Mouse (Mus musculus) cerebellum, postnatal 4 days (tissue): ENCODE measurements at regions not wholly inside any gene's neighbourhood (a gene's known extent, or its start where the extent isn't known, plus 50 kb on each side); places are given as distances from the start of the nearest gene placed in this dataset.

Experiments
- DNase-seq, 2 experiments: peaks; one replicate each; pipeline ENCODE4 v3.0.0; 2022; ENCODE audit warnings: low spot score in 2 of 2, mixed read lengths in 1 of 2

- peak in 1 of 2 experiments; percentile 8 for DNase-seq
These were observed 619.1 kb upstream of the Manea start for GRCm38 (mm10) chr4:26965831-26966230.

GRCm38 (mm10) chr4:26964850-26965249 is 618.2 kb upstream of the Manea start:
- no peak for DNase-seq

- DNase-seq: no peak
These were observed 597.9 kb upstream of the Manea start for GRCm38 (mm10) chr4:26944617-26945016.

GRCm38 (mm10) chr4:26933988-26934798 is 587.5 kb upstream of the Manea start:
- DNase-seq: peak in 1 of 2 experiments; percentile 28

GRCm38 (mm10) chr4:26929879-26930481 is 583.3 kb upstream of the Manea start:
- DNase-seq: no peak

- no peak for DNase-seq
These were observed 579.4 kb upstream of the Manea start for GRCm38 (mm10) chr4:26926060-26926459.

- DNase-seq: no peak
These were observed 541.8 kb upstream of the Manea start for GRCm38 (mm10) chr4:26888514-26888913.

GRCm38 (mm10) chr4:26879022-26879421 is 532.3 kb upstream of the Manea start:
- no peak for DNase-seq

- no peak for DNase-seq
These were observed 495.1 kb upstream of the Manea start for GRCm38 (mm10) chr4:26841761-26842160.

- DNase-seq: no peak
These were observed 454.1 kb upstream of the Manea start for GRCm38 (mm10) chr4:26800831-26801230.

- no peak for DNase-seq
These were observed 446.6 kb upstream of the Manea start for GRCm38 (mm10) chr4:26793181-26793824.

- no peak for DNase-seq
These were observed 421.2 kb upstream of the Manea start for GRCm38 (mm10) chr4:26767896-26768295.

- DNase-seq: no peak
These were observed 419.8 kb upstream of the Manea start for GRCm38 (mm10) chr4:26766235-26767228.

- DNase-seq: no peak
These were observed 394.1 kb upstream of the Manea start for GRCm38 (mm10) chr4:26740815-26741214.

- no peak for DNase-seq
These were observed 389.7 kb upstream of the Manea start for GRCm38 (mm10) chr4:26736381-26736780.

- DNase-seq: no peak
These were observed 367.7 kb upstream of the Manea start for GRCm38 (mm10) chr4:26714437-26714836.

GRCm38 (mm10) chr4:26709964-26710363 is 363.3 kb upstream of the Manea start:
- DNase-seq: no peak

- DNase-seq: no peak
These were observed 349.3 kb upstream of the Manea start for GRCm38 (mm10) chr4:26695964-26696363.
